Mouse (Mus musculus): ENCODE measurements around the gene Kalrn.
A peak's percentile ranks its signal among the peaks of the same experiment; 100 is the strongest.

Kalrn gene

DNA sequence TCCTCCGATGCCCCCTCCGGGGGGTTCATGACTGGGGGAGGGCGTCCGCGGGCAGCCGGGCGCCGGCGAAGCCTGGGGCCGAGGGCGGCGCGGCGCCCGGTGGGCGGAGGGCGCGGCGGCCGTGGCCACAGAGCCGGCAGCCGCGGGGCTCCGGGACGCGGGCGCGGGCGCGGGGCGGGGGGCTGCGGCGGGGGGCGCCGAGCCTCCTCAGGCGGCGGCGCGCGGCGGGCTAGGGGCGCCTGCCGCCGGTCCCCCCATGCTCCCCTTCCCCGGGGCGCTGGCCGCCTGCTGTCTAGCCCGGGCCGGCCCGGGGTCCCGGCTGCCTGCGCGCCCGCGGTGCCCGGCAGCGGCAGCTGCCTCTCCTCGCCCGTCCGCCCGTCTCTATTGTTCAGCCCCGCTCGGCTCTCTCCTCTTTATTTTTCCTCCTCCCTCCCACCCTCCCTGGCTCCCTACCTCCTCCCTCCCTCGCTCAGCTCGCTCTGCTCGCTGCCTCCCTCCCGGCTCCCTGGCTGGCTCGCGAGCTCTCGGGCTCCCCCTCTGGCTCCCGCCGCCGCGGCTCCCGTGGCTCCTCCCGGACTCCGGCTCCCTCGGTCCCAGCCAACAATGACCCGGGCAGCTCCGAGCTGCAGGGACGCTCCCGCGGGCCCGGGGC is at the start of gene Kalrn:
Gene Kalrn (minus strand): TSS at position 382 of the 652 bp plus-strand sequence.
- DNase-seq, result peak; percentile 83 to 89

DNA sequence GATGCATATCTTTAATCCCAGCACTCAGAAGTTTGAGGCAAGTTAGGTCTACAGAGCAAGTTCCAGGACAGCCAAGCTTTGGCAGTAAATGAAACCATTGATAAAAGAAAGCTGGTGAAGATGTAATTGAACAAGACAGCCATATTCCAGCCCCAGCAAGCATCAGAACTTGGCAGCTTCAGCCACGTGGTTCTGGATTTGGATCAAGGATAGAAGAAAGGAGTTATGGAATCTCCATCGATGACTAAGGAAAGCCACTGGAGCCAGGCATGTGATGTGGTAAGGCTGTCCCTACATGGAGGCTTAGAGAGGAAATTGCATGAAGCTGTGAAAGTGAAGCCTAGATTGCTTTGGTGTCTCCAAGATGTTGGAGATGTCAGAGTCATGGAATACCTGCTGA is 40.7 kb upstream of the Kalrn start:
- no peak for DNase-seq

DNA sequence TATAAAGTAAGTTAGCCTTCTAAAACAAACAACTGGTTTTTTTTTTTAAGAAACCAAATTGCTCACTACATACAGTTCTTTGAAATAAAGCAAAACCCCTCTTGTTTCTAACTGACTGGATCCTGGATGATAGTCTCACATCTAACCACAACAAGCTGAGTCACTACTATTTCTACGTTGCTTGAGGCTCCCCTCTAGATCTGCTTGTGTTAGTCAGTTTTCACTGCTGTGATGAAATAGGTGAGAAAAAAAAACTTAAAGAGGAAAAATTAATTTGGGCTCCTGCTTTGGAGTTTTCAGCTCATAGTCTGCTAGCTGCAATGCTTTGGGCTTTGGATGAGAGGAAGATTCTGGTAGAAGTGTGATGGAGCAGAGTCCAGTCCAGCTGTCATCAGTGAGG is 36.8 kb upstream of the Kalrn start:
- no peak for DNase-seq

DNA sequence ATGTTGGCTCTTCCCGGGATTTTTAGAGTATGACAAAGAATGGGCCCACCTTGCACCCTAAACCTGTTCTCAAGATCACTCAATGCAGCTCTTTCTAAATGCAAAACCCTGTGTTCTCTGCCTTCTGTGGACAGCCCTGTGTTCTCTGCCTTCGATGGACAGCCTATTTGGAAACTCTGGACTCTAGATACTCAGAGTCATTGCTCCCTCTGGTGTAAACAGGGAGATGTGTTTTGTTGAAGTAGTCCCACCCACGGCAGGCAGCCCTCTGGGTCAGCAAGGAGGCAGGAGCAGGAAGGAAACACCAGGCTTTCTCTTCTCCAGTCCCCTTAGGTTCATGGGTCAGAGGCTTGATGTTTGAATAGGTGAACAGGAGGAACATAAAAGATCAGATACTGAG is 32.3 kb upstream of the Kalrn start:
- DNase-seq, result peak; percentile 36 to 47

DNA sequence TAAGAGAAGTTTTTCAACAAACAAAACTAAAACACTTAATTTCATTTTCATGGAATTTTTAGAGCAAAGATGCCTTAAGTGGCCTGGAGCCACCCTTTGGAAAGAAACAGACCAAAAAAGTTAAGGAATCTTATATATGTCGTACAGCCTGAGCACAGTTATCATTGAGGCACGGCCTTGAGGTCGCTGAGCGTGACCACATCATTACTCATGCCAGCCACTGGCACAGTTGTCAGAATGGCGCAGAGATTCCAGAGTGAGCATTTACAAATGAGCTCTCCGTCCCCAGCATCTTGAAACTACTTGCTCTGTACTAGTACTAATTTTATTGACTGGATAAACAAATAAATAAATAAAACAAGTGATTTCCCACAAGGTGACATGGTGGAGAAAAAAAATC is 30.5 kb upstream of the Kalrn start:
- no peak for DNase-seq

DNA sequence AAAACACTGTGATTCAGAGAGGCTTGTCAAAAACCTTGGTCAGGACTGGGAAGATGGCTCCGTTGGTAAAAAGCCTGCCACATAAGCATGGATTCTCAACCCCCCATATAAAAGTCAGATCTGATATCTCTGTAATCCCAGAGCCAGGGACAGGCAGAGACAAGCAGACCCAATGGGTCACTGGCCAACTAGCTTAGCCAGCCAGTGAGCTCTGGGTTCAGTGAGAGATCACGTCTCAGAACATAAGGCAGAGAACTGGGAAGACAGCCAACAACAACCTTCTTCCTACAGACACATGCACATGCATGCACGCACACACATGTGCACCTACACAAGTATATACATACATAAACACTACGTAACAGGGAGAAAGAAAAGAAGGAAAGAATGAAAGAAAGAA is 29.7 kb upstream of the Kalrn start:
- DNase-seq, result no peak

DNA sequence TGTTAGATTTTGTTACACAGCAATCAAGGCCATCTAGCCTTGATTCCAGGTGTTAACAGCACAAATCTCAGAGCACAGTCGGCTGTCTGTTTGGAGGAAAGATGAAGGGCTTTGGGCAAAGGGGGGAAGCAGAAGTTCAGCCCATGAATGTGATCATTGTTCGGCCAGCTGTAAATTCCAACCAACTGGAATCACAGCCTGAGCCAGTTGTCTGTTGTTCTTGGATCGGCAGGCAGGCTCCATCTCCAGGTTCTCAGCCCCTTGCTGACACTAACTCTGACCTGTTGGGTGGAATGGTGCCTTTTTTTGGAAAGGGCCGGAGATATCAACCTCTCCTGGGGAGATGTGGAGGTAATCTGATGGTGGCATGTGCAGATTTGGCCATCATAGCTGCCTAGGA is 28.6 kb upstream of the Kalrn start:
- no peak for DNase-seq

DNA sequence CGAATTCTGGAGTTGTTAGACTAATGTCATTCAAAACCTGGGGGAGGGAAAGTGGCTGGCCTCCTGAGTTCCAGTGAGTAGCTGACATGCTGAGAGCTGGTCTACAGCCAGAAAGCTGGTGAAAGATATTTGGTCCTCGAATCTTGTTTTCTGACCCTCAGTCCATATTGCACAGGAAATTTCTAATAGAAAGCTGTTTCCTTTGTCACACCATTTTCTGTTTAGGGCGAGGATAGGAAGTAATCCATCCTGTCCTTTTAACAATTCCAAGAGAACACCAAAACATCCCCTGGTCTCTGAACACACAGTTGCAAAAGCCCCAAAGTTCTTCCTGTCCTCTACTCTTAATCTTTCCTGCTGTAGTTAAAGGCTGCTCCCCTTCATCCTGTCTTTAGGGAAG is 22.0 kb upstream of the Kalrn start:
- no peak for DNase-seq

DNA sequence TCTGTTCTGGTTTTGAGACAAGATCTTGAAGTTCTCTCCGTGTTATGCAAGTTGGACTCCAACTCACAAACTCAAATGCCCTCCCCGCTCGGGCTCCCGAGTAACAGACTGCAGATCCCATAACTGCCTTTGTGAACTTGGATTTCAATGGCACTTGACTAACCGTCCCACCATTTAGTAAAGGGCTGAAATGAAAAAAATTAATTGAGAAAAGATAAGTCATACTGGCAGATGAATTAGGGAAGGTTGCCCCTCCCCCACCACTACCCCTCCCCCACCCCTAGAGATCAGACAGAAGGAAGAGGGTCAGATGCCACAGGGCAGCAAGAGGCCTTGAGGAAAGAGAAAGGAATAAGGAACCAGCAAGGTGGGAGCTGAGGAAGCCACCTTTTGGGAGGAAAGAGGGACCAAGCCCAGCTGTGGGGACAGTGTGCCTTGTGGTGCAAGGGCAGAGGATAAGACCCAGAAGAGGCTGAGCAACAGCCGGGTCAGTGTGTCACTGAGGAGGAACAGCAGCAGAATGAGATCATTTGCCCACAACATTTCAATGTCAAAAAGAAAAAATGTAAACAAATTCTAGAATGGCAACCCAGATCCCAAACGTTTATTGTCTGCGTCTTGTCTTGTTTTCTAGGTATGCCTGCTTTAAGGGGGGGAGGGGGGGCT is 21.4 kb upstream of the Kalrn start:
- no peak for DNase-seq

DNA sequence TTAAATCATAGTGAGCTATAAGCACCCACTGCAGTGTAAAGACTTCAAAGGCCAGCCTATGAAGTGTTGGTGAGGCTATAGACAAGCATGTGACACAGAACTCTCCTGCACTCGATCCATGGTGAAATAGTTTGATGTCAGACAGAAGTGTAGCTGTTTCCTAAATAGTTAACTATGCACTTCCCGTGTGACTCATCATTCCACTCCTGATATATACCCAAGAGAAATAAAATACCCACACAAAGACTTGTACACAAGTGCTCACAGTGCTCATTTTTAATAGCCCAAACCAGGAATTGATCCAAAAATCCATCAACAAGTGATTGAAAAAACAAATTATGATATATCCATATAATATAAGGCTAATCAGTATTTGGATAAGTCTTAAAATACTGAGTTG is 19.4 kb upstream of the Kalrn start:
- DNase-seq, result no peak

DNA sequence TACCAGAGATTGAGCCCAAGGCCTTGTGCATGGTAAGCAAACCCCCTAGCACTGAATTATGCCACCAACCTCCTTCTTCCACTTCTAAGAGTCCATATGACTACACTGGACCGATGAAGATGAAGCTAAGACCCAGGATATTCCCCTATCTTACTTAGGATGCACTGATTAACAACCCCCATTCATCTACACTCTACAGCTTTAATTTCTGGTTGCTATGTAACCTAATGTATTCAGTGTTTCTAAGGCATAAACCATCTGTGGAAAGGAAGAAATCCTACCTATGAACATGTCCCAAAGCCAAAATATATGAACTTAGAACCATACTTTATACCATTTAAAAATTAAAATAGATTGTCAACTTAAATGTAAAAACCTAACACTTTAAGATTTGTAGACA is 18.6 kb upstream of the Kalrn start:
- no peak for DNase-seq

DNA sequence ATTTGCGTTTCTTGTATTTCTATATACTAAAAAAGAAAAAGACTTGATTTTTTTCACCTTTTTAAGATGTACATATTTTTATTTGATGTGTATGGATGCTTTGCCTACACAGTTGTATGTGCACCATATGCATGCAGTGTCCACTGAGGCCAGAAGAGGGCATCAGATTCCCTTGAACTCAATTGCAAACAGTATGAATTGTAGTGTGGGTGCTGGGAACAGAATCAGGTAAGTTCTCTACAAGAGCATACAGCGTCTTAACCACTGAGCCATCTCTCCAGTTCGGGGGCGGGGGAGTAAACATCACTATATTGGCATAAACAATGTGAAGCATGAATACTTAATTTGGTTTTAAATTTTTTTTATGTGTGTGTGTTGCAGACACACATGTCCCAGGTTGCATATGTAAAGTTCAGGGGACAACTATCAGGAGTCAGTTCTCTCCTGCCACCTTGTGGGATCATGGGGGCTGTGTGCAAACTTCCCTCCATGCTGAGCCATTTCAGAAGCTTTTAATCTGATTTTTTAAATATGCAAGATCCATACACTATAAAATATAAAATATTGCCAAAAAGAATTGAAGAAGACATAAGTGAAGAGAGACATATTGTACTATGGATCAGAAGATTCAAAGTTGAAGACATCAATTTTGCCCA is 6.5 kb upstream of the Kalrn start:
- no peak for DNase-seq

DNA sequence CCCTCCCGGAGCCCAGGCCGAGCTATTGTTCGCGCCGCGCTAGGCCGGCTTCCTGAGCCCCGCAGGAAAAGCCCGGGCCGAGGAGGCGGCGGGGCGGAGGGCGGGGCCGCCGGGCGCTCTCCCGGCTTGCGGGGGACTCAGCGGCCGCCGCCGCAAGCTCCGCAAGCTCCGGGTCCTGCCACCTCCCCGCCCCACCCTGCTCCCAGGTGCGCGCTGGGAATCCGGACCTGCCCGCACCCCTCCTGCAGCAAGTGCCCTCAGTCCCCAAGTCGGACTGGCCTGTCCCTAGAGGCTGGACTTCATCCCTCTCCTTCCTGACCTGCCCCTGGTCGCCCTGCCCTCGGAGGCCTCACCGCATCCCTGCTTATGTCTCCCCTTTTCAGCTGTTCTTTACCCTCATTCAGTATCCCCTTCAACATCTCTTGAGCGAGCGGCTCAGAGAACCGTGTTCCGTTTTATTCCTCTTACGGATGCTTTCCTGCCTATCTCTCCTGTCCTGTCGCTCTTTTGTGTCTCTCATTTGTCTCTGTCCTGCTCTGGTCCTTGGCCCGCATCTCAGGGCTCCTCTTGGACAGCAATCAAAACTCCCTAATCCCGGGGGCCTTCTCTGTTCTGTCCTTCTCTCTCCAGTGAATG is 642 bp upstream of the Kalrn start:
- DNase-seq, result peak in 1 of 2 experiments; percentile 15

DNA sequence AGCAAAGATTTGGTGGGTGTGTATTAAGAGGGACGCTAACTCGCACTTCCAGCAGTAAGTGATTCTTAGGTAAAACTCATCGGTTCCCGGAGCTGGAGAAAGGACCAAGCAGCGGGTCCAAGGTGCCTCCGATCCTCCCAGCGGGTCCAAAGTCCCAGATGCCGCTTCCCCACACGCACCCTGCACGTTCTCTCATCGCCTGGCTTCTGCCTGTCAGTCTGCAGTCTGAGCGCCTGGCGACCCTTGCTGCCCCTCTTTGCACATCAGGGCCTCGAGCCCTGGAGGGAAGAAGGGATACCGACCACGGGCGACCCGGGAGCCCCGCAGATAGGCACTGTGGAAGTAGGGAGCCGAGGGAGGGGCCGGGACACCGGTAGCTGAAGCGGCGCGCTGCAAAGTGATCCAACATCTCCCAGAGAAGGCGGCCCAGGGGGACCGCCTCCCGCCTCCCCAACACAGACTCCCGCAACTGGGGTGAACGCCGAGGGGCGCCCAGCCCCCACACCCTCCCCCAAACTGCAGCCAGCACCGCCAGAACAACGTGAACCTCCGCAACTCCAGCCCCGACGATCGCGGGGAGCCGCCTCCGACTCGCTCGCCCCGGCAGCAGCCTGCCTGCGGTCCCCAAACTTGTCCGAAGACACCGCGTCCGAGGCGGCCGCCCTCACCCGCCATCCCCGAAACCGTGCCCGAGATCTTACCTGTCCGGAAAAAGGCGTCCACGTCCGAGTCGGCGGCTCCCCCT is 754 bp downstream of the Kalrn start:
- DNase-seq, result peak; percentile 43 to 62

DNA sequence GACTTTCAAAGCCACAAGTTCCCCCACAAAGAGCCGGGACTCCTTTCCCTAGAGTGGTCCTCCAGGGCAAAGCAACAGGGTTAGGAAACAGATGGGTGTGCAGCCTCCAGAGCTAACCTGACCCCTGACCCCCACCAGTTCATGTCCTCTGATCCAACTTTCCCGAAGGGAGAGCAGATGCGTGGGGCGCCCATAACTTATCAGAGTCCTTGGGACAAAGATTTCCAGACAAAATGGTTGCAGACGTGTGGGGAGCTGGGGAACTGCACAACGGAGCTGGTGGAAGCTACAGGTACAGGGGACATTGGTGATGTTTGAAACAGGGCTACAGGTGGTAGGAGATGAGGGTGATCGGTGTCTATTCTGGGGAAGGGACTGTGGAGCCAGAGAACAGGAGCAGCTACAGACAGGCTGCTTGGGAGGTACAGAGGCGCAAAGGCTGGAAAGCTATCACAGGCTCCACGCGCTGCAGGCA is 1.4 kb downstream of the Kalrn start:
- no peak for DNase-seq

DNA sequence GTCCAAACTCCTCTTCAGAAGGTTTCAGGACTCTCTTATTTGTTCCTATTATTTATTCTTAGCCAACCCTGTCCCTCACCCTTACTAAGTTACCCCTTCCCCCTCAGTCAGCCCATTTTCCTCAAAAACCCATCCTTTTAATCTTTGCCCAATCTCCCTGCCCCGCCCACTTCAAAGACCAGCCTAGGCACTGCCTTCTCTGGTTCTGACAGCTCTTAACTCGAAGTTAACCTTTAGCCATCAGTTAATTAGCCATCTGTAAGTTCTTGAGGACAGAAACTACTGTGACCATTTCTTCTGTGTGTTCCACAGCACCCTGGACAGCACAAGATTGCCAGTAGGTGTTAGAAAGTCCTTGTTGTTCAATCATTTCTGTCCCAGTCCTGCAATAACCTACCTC is 3.4 kb downstream of the Kalrn start:
- DNase-seq, result peak; percentile 44

DNA sequence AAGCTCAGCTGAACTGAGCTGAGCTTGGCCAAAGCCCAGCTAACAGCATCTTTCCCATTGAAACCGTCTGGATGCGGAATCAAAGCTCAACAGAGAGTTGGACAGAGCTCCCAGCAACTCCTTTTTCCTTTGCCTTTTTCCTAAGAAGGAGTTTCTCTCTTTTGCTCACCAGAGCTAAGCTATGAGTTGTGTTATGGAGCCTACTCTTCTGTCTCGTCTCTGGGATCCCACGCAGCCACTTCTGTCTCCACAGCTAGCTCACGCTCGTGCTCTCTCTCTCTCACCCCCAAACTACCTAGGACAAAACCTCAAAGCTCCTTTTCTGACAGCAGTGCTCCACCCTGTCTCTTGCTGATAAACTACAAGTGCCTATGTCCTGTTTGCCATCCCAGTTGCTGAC is 4.5 kb downstream of the Kalrn start:
- no peak for DNase-seq

DNA sequence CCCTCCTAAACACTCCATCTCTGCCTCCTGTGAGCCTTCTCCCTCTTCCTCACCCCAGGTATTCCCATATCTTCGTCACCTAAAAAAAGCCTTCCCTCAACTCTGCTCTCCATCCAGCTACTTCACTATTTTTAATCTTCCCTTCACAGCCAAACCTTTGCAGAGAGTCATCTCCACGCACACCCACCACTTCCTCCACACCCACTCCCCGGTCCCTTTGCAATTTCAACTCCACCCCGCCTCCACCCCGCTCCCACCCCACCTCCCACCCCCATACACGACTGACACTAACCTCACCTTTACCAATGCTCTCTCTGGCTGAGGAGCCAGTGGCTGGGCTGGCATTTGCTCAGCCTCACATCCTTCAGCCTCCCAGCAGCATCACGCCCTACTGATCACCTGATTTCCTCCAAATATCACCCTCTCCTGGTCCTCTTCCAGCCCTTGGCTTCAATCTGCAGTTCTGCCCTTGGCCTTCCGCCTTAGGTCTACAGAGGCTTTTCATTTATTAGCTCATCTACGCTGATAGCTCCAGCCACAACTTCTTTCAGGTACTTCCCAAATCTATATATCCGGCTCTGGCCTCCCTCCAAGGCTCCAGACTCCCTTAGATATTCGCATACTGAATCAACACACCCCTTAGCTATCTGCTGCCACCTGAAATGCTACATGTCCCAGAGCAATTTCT is 9.6 kb downstream of the Kalrn start:
- no peak for DNase-seq

DNA sequence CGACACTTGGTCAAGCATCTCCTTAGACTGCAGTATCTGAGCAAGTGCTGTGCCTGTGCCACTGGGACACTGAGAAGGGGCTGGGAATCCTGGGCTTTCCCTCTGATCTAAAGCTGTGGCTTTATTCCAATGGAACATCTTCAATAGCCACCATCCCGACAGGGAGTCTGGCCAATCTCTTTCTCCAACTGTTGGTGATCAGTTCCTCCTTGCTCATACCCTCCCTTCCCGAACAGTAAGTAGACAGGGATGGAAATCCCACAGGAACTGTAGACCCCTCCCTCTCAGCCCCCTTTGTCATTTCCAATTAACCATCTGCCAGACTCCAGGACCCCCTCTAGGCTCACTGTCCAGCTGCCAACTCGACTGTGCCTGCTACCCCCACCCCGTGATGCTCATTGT is 11.6 kb downstream of the Kalrn start:
- DNase-seq, result no peak

DNA sequence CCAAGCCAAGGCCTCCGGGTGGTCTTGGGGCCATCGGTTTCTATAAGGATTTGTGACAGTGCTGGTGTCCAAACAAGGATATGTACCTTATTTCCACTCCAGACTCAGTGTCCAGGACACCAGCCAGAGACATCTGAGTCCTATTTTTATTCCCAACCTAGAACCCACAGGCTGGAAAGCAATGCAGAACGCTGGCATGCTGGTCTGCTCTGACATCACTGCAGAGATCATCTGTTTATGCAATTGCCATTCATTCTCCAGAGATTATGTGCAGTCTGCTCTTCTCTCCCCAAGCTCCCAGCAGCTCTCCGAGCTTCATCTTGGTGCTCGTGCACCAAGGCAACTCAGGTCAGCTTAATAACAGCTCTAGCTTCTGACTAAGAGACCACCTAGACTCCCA is 12.5 kb downstream of the Kalrn start:
- no peak for DNase-seq

DNA sequence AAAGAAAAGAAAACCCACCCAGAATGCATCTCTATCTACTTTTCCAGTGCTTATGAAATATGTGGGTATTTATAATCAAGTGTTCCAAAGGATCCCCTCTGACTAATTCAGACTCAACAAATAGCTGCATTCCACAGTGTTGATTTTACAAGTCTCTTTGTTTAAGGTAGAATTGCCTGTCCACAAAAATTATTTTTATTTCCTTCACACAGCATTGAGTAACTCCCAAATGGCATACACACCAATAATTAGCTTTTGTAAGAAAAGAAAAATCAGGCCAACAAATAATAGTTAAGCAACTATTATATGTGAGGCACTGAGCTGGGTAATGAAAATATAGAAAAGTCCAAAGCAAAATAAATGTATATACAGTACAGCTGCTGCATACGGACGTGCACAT is 12.9 kb downstream of the Kalrn start:
- DNase-seq, result no peak

DNA sequence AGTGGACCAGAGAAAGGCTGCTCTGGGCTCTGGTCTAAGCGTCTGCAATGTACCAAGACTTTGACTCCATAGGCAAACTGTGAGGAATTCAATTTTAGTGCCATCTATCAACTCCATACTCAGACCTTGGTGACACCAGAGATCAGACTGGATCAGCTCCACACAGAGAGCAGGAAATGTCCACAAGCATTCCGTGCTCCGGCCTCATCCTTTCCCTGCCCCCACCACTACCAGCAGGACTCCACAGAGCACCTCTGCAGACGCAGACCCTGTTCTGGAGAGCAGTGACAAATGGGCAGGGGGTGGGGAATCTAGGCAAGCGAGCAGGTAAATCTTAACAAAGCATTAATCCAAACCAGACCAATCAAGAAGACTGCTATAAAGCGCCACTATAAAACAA is 15.4 kb downstream of the Kalrn start:
- DNase-seq, result no peak

DNA sequence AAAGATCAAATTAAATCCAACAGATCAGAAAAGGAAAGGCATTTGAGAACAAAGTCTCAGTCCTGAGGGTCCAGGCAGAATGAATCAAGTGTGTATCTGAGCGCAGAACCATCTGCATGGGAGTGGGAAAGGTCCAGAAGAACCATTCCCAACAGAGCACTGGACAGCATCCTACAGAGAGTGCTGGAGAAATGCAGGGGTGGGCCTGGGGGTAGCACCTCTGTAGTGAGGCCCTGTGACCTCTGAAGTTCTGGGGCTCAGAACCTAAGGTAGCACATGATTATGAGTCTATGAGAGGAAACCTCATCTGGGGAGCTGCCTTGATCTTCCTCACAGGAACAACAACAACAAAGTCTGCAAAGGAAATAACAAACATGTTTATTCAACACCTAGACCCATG is 20.6 kb downstream of the Kalrn start:
- DNase-seq, result no peak
